Mouse (Mus musculus) stomach, postnatal 0 days (tissue): ENCODE results near the gene Tmem202. TPM values are rescaled to one million over a fixed set of nuclear protein-coding genes. Genes with fewer than 3 reads are reported as not detected.
A peak's percentile ranks its signal among the peaks of the same experiment; 100 is the strongest.

Experiments used
- ATAC-seq: fragments of 200-750 bp; cut with Nextera tagmentation; 2 replicates; pipeline ENCODE4 v1.8.0; 2017; ENCODE audit not compliant: low FRiP score, low TSS enrichment
- DNase-seq: peaks from one replicate; pipeline ENCODE4 v3.0.0-alpha.2; 2016; ENCODE audit warnings: low spot score
- H3K27ac ChIP-seq: fragments of 300-500 bp; sonication (generic); replicated peaks from 2 replicates; pipeline ENCODE4 v1.5.1; 2014; ENCODE audit warnings: mild to moderate bottlenecking, control low read depth
- H3K27me3 ChIP-seq: fragments of 300-500 bp; sonication (generic); 2 replicates; pipeline ENCODE4 v1.6.1; 2014; ENCODE audit warnings: low read length; ENCODE audit not compliant: control insufficient read depth, insufficient read depth
- H3K36me3 ChIP-seq: fragments of 300-500 bp; sonication (generic); 2 replicates; pipeline ENCODE4 v1.6.1; 2014; ENCODE audit warnings: low read length, mixed read lengths; ENCODE audit not compliant: control insufficient read depth, insufficient read depth
- H3K4me1 ChIP-seq: fragments of 300-500 bp; sonication (generic); replicated peaks from 2 replicates; pipeline ENCODE4 v1.6.1; 2014; ENCODE audit warnings: antibody characterized with exemption; ENCODE audit not compliant: control insufficient read depth, insufficient read depth
- H3K4me2 ChIP-seq: fragments of 300-500 bp; sonication (generic); replicated peaks from 2 replicates; pipeline ENCODE4 v1.6.1; 2014; ENCODE audit warnings: low read depth, mild to moderate bottlenecking, control low read depth, moderate library complexity
- H3K4me3 ChIP-seq: fragments of 300-500 bp; sonication (generic); 2 replicates; pipeline ENCODE4 v1.5.1; 2014; ENCODE audit warnings: low read depth, low read length, control low read depth
- H3K9ac ChIP-seq: fragments of 300-500 bp; sonication (generic); 2 replicates; pipeline ENCODE4 v1.6.1; 2014; ENCODE audit warnings: mild to moderate bottlenecking, low read length, control low read depth, mixed read lengths
- H3K9me3 ChIP-seq: fragments of 300-500 bp; sonication (generic); 2 replicates; pipeline ENCODE4 v1.6.1; 2016; ENCODE audit warnings: low read length; ENCODE audit not compliant: control insufficient read depth
- CTCF ChIP-seq: IDR thresholded peaks from 2 replicates; pipeline ENCODE4 v1.5.1; 2016; ENCODE audit warnings: antibody characterized with exemption, low read depth, mild to moderate bottlenecking, moderate library complexity
- EP300 ChIP-seq: optimal IDR thresholded peaks from 2 replicates; pipeline ENCODE3; 2016; ENCODE audit warnings: antibody characterized with exemption
- WGBS: fragments of 180-500 bp; shearing (Covaris S2); extraction: QIAGEN DNeasy Blood & Tissue Kit; methylation state at CpG from one replicate; pipeline ENCODE4 v1.1.7; 2014; 5-methylcytosine and 5-hydroxymethylcytosine counted together
- polyA plus RNA-seq: library from polyadenylated mRNA; unstranded; fragments of >200 nt; fragmentation: Nextera tagmentation; extraction: Ambion mirVana; gene quantifications from 2 replicates; pipeline ENCODE4 v1.2.1, GENCODE M21; 2015

The Tmem202 gene
- polyA plus RNA-seq, 1 experiment from 2014 or later = 0.25 TPM

- Histone ChIP-seq H3K9ac (peak within 1 kb of the TSS; percentile 96), H3K27me3 (no peaks in the 10 kb centered on the region), H3K4me2 (peak within 1 kb of the TSS; percentile 56), H3K9me3 (no peaks in the 10 kb centered on the region), H3K4me1 (no peaks in the 10 kb centered on the region), H3K36me3 (no peaks in the 10 kb centered on the region), H3K27ac (peak within 1 kb of the TSS; percentile 99), H3K4me3 (peak within 1 kb of the TSS; percentile 90)
- WGBS = under 1% methylated on average over 46 of the region's 56 CpGs
- TF ChIP-seq EP300 (peak; percentile 53), CTCF (peak; percentile 21; the same call in 1 of the 2 replicates)
- peak; percentile 99 for DNase-seq
- ATAC-seq = peak; percentile 99
Measured at GRCm38 (mm10) chr9:59486549-59487065, 53.0 kb downstream of the Tmem202 start, which contains the start of gene Arih1. Gene Arih1 (minus strand): TSS chr9:59486618.

GRCm38 (mm10) chr9:59486076-59486518, 53.5 kb downstream of the Tmem202 start:
- Histone ChIP-seq H3K9me3 (no peaks in the 10 kb centered on the region), H3K4me3 (peak overlapping the region; percentile 90), H3K4me1 (no peaks in the 10 kb centered on the region), H3K4me2 (peak overlapping the region; percentile 56), H3K9ac (peak overlapping the region; percentile 96), H3K27me3 (no peaks in the 10 kb centered on the region), H3K36me3 (no peaks in the 10 kb centered on the region), H3K27ac (peak overlapping the region; percentile 99)
- TF ChIP-seq EP300 = no peak
- no peak for TF ChIP-seq CTCF
- ATAC-seq (peak; percentile 74), DNase-seq (no peak)
- WGBS = under 1% methylated on average over 42 of the region's 71 CpGs

DNA sequence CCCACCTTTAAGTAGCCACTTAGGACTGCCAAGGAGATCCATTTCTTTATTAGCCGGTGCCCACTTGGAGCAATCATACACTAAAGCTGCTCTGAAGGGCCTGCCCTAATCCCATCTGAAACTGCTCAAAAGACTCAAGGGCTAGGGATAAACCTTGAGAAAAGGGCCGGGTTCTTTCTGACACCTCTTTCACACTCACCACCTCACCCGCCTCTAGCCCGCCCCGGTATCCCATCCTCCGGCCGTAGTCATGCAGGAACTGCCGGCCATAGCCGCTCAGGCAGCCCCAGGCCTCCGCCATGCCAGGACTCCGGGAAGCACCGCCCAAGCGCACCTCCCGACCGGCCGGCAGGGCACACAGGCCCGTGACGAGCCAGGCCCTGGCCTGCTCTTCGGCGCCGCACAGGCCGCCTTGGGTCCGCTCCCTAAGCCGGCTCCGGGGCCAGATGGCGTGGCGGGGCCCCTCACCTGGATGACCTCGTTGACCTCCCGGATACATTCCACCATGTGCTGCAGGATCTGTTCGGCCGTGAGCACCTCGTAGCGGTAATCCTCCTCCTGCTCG, 54.1 kb downstream of the Tmem202 start:
- peak; percentile 58 for ATAC-seq
- Histone ChIP-seq H3K4me3 (peak overlapping the region; percentile 90), H3K9ac (peak overlapping the region; percentile 96), H3K4me2 (peak overlapping the region; percentile 56), H3K9me3 (no peaks in the 10 kb centered on the region), H3K27me3 (no peaks in the 10 kb centered on the region), H3K36me3 (no peaks in the 10 kb centered on the region), H3K4me1 (no peaks in the 10 kb centered on the region), H3K27ac (peak overlapping the region; percentile 99)
- DNase-seq = peak; percentile 82
- no peak for TF ChIP-seq EP300
- TF ChIP-seq CTCF = peak; percentile 39; the same call in 1 of the 2 replicates
- WGBS = under 1% methylated on average over 27 of the region's 34 CpGs

GRCm38 (mm10) chr9:59484760-59485159, 54.9 kb downstream of the Tmem202 start:
- Histone ChIP-seq H3K4me3 (peak overlapping the region; percentile 90), H3K36me3 (no peaks in the 10 kb centered on the region), H3K9ac (peak overlapping the region; percentile 96), H3K4me1 (no peaks in the 10 kb centered on the region), H3K27me3 (no peaks in the 10 kb centered on the region), H3K27ac (no peak overlapping the region), H3K9me3 (no peaks in the 10 kb centered on the region), H3K4me2 (peak overlapping the region; percentile 56)
- ATAC-seq (no peak), DNase-seq (no peak)
- WGBS = 10% methylated on average over 7 of the region's 7 CpGs
- TF ChIP-seq CTCF (no peak), EP300 (no peak)

- ATAC-seq (no peak), DNase-seq (peak; percentile 50)
- Histone ChIP-seq H3K27me3 (no peaks in the 10 kb centered on the region), H3K36me3 (no peaks in the 10 kb centered on the region), H3K4me1 (no peaks in the 10 kb centered on the region), H3K9me3 (no peaks in the 10 kb centered on the region), H3K4me2 (no peak overlapping the region), H3K9ac (no peak overlapping the region), H3K27ac (no peak overlapping the region), H3K4me3 (no peak overlapping the region)
- 33% methylated on average over 1 of the region's 1 CpGs for WGBS
- TF ChIP-seq CTCF (peak; percentile 67), EP300 (no peak)
Measured at GRCm38 (mm10) chr9:59482419-59482818, 57.2 kb downstream of the Tmem202 start.

DNA sequence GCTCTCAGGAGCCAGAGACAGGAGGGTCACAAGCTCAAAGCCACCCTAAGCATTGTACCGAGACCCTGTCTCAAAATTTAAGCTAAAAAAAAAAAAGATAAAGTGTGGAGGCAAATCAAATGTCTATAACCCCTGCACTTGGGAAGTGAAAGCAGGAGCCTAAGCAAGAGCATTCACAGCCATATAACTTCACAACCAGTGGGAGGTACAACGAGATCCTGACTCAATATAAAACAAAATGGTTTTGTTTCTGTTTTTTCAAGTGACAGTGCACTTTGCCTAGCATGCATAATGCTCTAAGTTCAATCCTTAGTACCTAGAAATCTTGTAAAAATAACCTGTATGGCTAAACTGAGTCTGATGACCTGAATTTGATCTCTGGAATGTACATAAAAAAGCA, 63.0 kb downstream of the Tmem202 start:
- Histone ChIP-seq H3K9ac (no peak overlapping the region), H3K9me3 (no peaks in the 10 kb centered on the region), H3K27me3 (no peaks in the 10 kb centered on the region), H3K36me3 (no peaks in the 10 kb centered on the region), H3K4me3 (no peak overlapping the region), H3K4me1 (no peaks in the 10 kb centered on the region), H3K4me2 (no peak overlapping the region), H3K27ac (no peak overlapping the region)
- no peak for TF ChIP-seq CTCF
- TF ChIP-seq EP300 = no peak
- ATAC-seq = no peak
- no peak for DNase-seq
- WGBS = 94% methylated on average over 2 of the region's 2 CpGs
